Mouse (Mus musculus): ENCODE data around the gene Olfr686.

The Olfr686 gene

GRCm38 (mm10) chr7:105207385-105207784, at the start of gene Olfr686:
Gene Olfr686 (minus strand): TSS chr7:105207485.
- DNase-seq, result no peak

- peak; percentile 8 to 47 for DNase-seq
Measured at GRCm38 (mm10) chr7:105256656-105257055, 49.4 kb upstream of the Olfr686 start.

- DNase-seq, result no peak
Measured at GRCm38 (mm10) chr7:105248197-105248596, 40.9 kb upstream of the Olfr686 start.

GRCm38 (mm10) chr7:105247671-105248070, 40.4 kb upstream of the Olfr686 start:
- no peak for DNase-seq

- no peak for DNase-seq
Measured at GRCm38 (mm10) chr7:105229386-105229785, 22.1 kb upstream of the Olfr686 start.

- no peak for DNase-seq
Measured at GRCm38 (mm10) chr7:105228138-105228537, 20.9 kb upstream of the Olfr686 start.

GRCm38 (mm10) chr7:105226703-105227102, 19.4 kb upstream of the Olfr686 start:
- no peak for DNase-seq

GRCm38 (mm10) chr7:105226072-105226471, 18.8 kb upstream of the Olfr686 start:
- DNase-seq, result no peak

GRCm38 (mm10) chr7:105218281-105218680, 11.0 kb upstream of the Olfr686 start:
- DNase-seq, result no peak

- DNase-seq, result no peak
Measured at GRCm38 (mm10) chr7:105214761-105215160, 7.5 kb upstream of the Olfr686 start.

- DNase-seq, result no peak
Measured at GRCm38 (mm10) chr7:105185912-105186311, 21.4 kb downstream of the Olfr686 start, which contains the start of gene Olfr685. Gene Olfr685 (minus strand): TSS chr7:105186012.

GRCm38 (mm10) chr7:105170773-105171172, 36.5 kb downstream of the Olfr686 start:
- DNase-seq, result no peak

GRCm38 (mm10) chr7:105163553-105163952, 43.7 kb downstream of the Olfr686 start, which contains the start of gene Olfr684:
Gene Olfr684 (minus strand): TSS chr7:105163653.
- no peak for DNase-seq

Data from spleen, adult 18-20 months (tissue).